Mouse (Mus musculus) ES-E14 (cell line): ENCODE results near the gene Cdk17. TPM values are rescaled to one million over a fixed set of nuclear protein-coding genes. Genes with fewer than 3 reads are reported as not detected.
A peak's percentile ranks its signal among the peaks of the same experiment; 100 is the strongest.

Experiments
- DNase-seq: peaks from one replicate; pipeline ENCODE4 v3.0.0-alpha.2; 2013; ENCODE audit warnings: low read depth, low spot score
- H3K27ac ChIP-seq: 2 replicates; pipeline ENCODE4 v1.5.1; 2012; ENCODE audit warnings: low read depth, mild to moderate bottlenecking, low read length, moderate library complexity, mixed read lengths; ENCODE audit not compliant: poor library complexity, insufficient read depth, severe bottlenecking
- H3K36me3 ChIP-seq: 2 replicates; pipeline ENCODE4 v1.6.1; 2012; ENCODE audit warnings: mild to moderate bottlenecking, low read length, moderate library complexity, mixed read lengths; ENCODE audit not compliant: control insufficient read depth, poor library complexity, insufficient read depth, severe bottlenecking
- H3K4me1 ChIP-seq, 2 experiments: fragments of 150-350 bp in 1 of 2; sonication (generic) in 1 of 2; 2 replicates each; pipeline ENCODE4 v1.6.1; 2012; ENCODE audit warnings: low read length in 2 of 2, mild to moderate bottlenecking in 1 of 2, mixed read lengths in 1 of 2; ENCODE audit not compliant: control insufficient read depth in 2 of 2, insufficient read depth in 2 of 2, poor library complexity in 1 of 2
- H3K4me3 ChIP-seq, 2 experiments: fragments of 150-350 bp in 1 of 2; sonication (generic) in 1 of 2; 2 replicates each; pipeline ENCODE4 v1.5.1; 2012; ENCODE audit warnings: low read length in 2 of 2, low read depth in 1 of 2, mild to moderate bottlenecking in 1 of 2, mixed read lengths in 1 of 2; ENCODE audit not compliant: insufficient read depth in 1 of 2, poor library complexity in 1 of 2, severe bottlenecking in 1 of 2
- H3K9ac ChIP-seq: 2 replicates; pipeline ENCODE4 v1.6.1; 2012; ENCODE audit warnings: low read depth, mild to moderate bottlenecking, low read length, mixed read lengths; ENCODE audit not compliant: poor library complexity, insufficient read depth, severe bottlenecking
- H3K9me3 ChIP-seq: fragments of 150-350 bp; sonication (generic); 2 replicates; pipeline ENCODE4 v1.6.1; 2012; ENCODE audit warnings: low read depth, mild to moderate bottlenecking, low read length; ENCODE audit not compliant: control insufficient read depth, insufficient read depth
- CHD2 ChIP-seq: IDR thresholded peaks from 2 replicates; pipeline ENCODE4 v1.6.1; 2014; ENCODE audit warnings: mild to moderate bottlenecking, low read depth, low read length, inconsistent platforms
- HCFC1 ChIP-seq: IDR thresholded peaks from 2 replicates; pipeline ENCODE4 v1.6.1; 2012; ENCODE audit warnings: low read length, inconsistent platforms, borderline replicate concordance; ENCODE audit not compliant: insufficient read depth
- MAFK ChIP-seq: IDR thresholded peaks from 2 replicates; pipeline ENCODE4 v1.6.1; 2014; ENCODE audit warnings: mild to moderate bottlenecking, low read depth, low read length, inconsistent platforms; ENCODE audit not compliant: insufficient read depth
- ZC3H11A ChIP-seq: IDR thresholded peaks from 2 replicates; pipeline ENCODE4 v1.6.1; 2012; ENCODE audit warnings: low read depth, mild to moderate bottlenecking, inconsistent platforms, low read length, borderline replicate concordance
- ZNF384 ChIP-seq: IDR thresholded peaks from 2 replicates; pipeline ENCODE4 v1.6.1; 2012; ENCODE audit warnings: low read depth, low read length, inconsistent platforms
- in situ Hi-C, 2 experiments: fragments of 600-800 bp; cut with MboI; formaldehyde crosslinking; loops; one replicate each; pipeline ENCODE4 v1.15.1; 2025; ENCODE audit warnings: low sequenced_read_pairs in 2 of 2, inconsistent platforms in 1 of 2; ENCODE audit not compliant: unreplicated experiment in 2 of 2
- total RNA-seq: library from RNA; depleted of rRNA; stranded (reverse); fragments of 300-350 nt; gene quantifications from 2 replicates; pipeline ENCODE4 v1.2.3, GENCODE M21; 2012

Gene Cdk17
- total RNA-seq, 1 experiment, result 28.0 TPM

GRCm38 (mm10) chr10:93278361-93278760 lies 117.7 kb downstream of the Cdk17 start:
- DNase-seq, result peak; percentile 56
- H3K4me1 ChIP-seq, result peaks cover 0 to 16% of the 10 kb centered on the region in 2 experiments; a peak in 2 of 4 replicates
- peak overlapping the region; percentile 69; the same call in 1 of the 2 replicates for H3K9ac ChIP-seq
- peak overlapping the region; percentile 70; the same call in 1 of the 2 replicates for H3K27ac ChIP-seq
- in situ Hi-C loops, result no loop called here
- H3K4me3 ChIP-seq, result peak overlapping the region; percentile 51 to 65
- no peaks in the 10 kb centered on the region for H3K9me3 ChIP-seq
- TF ChIP-seq HCFC1, result no peak
- TF ChIP-seq ZNF384, result no peak
- TF ChIP-seq MAFK, result no peak
- TF ChIP-seq ZC3H11A, result no peak
- no peak for TF ChIP-seq CHD2
- no peaks in the 10 kb centered on the region for H3K36me3 ChIP-seq

DNA sequence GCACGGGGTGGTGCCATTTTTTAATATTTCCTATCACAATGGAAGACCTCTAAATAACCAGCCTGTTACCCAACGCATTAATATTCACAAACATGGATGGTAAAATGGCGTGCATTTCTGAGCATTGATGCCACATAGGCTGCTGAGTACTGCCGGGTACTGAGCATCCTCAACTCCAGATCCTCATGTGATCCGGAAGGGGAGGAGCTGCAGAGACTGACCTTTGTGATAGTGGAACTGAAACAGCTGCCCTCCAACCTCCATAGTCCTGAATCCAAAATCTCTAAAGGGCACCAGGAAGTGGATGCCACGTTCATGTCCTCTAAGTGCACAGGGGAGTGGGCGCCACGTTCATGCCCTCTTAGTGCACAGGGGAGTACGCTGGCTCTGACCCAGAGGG lies 118.4 kb downstream of the Cdk17 start:
- in situ Hi-C loops, result no loop called here
- H3K36me3 ChIP-seq, result no peaks in the 10 kb centered on the region
- TF ChIP-seq CHD2 (no peak), MAFK (no peak), ZC3H11A (no peak), ZNF384 (no peak), HCFC1 (no peak)
- peaks cover 0 to 16% of the 10 kb centered on the region in 2 experiments; a peak in 2 of 4 replicates for H3K4me1 ChIP-seq
- H3K9ac ChIP-seq, result peak overlapping the region; percentile 69; the same call in 1 of the 2 replicates
- peak overlapping the region; percentile 70; the same call in 1 of the 2 replicates for H3K27ac ChIP-seq
- DNase-seq, result peak; percentile 72
- peak overlapping the region; percentile 51 to 65 for H3K4me3 ChIP-seq
- H3K9me3 ChIP-seq, result no peaks in the 10 kb centered on the region

- no peaks in the 10 kb centered on the region for H3K9me3 ChIP-seq
- no peak for DNase-seq
- H3K4me3 ChIP-seq, result no peak overlapping the region
- H3K9ac ChIP-seq, result no peak overlapping the region
- in situ Hi-C loops, result loop anchor here (10.0 kb wide), 2 partner anchors 206 to 216 kb away; no protein-coding TSS in a partner anchor
- H3K36me3 ChIP-seq, result no peaks in the 10 kb centered on the region
- no peak overlapping the region for H3K27ac ChIP-seq
- TF ChIP-seq MAFK, result no peak
- TF ChIP-seq HCFC1, result no peak
- no peak for TF ChIP-seq ZNF384
- H3K4me1 ChIP-seq, result peaks cover 0 to 10% of the 10 kb centered on the region in 2 experiments; a peak in 2 of 4 replicates
These were observed 119.9 kb downstream of the Cdk17 start for GRCm38 (mm10) chr10:93280586-93280985.

DNA sequence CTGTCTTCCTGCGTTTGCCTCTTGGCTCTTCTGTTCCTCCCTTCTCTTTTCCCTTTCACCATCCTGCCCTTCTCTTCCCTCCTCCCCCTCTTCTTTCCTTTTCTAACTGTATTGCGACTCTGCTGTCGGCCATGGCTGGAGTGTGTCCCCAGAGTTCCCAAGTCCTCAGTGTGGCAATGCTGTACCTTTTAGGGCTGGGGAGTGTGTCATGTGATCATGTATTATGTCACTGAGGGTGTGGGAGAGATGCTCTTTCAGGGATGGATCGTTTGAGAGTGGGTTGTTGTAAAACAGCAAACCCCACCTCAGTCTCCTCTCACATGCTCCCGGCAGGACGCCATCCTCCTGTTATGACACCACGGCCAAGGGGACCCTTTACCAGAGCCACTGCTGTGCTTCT lies 120.4 kb downstream of the Cdk17 start:
- TF ChIP-seq HCFC1 (no peak), MAFK (no peak), CHD2 (no peak), ZC3H11A (no peak), ZNF384 (no peak)
- H3K4me1 ChIP-seq, result peaks cover 0 to 7% of the 10 kb centered on the region in 2 experiments; a peak in 1 of 4 replicates
- H3K9me3 ChIP-seq, result no peaks in the 10 kb centered on the region
- no peak overlapping the region for H3K27ac ChIP-seq
- no peaks in the 10 kb centered on the region for H3K36me3 ChIP-seq
- in situ Hi-C loops, result loop anchor here (10.0 kb wide), 2 partner anchors 206 to 216 kb away; no protein-coding TSS in a partner anchor
- H3K4me3 ChIP-seq, result no peak overlapping the region
- no peak for DNase-seq
- no peak overlapping the region for H3K9ac ChIP-seq

DNA sequence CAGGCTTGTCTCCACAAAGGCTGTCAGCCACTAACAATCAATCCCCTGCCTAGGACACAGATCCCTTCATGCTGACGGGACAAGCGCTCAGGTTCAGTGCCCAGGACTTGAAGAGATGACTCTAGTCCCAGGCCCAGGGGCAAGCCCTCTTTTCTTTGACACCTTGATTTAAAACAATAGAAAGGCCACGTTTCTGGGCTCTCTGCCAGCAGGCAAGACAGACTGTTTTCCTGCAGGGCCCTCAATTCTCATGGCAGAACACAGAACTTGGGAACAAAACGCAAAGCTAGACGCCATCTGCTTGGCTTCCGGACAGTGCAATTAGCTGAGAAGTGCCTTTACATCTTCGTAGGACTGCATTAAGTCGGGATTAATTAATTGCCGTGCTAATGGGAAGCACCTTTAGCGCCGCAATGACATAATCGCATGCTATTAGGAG lies 121.9 kb downstream of the Cdk17 start:
- no peak for DNase-seq
- Histone ChIP-seq H3K27ac (no peak overlapping the region), H3K9ac (no peak overlapping the region), H3K9me3 (no peaks in the 10 kb centered on the region), H3K4me1 (no peaks in the 10 kb centered on the region; a peak in 1 of 4 replicates), H3K36me3 (no peaks in the 10 kb centered on the region), H3K4me3 (no peak overlapping the region)
- in situ Hi-C loops, result loop anchor here (10.0 kb wide), 2 partner anchors 208 to 218 kb away; no protein-coding TSS in a partner anchor
- TF ChIP-seq CHD2 (no peak), MAFK (no peak), ZC3H11A (no peak), HCFC1 (no peak), ZNF384 (no peak)
